Mouse (Mus musculus): Measurements from ENCODE around the gene Plekha4. TPM values are rescaled to one million over a fixed set of nuclear protein-coding genes. Genes with fewer than 3 reads are reported as not detected.

The Plekha4 gene
- polyA plus RNA-seq, 1 experiment from 2014 or later: 1.5 TPM

GRCm38 (mm10) chr7:45538163-45539041 lies 12.3 kb downstream of the Plekha4 start:
- H3K36me3 ChIP-seq (ENCODE audit: control insufficient read depth, insufficient read depth, low read length): no peaks in the 10 kb centered on the region
- no peaks in the 10 kb centered on the region; the same call in 1 of the 2 replicates for H3K4me1 ChIP-seq (replicated peaks; ENCODE audit: control insufficient read depth, insufficient read depth, low read length)
- peak overlapping the region; percentile 51 for H3K9ac ChIP-seq (ENCODE audit: low read length)
- H3K4me2 ChIP-seq (ENCODE audit: low read length): peak overlapping the region; percentile 86
- WGBS: 6% methylated on average over 28 of the region's 29 CpGs
- no peaks in the 10 kb centered on the region for H3K27me3 ChIP-seq (replicated peaks; ENCODE audit: control insufficient read depth, insufficient read depth, low read length)
- H3K9me3 ChIP-seq (ENCODE audit: control insufficient read depth, low read length): no peaks in the 10 kb centered on the region
- peak overlapping the region; percentile 50 for H3K4me3 ChIP-seq (ENCODE audit: low read depth, low read length)
- ATAC-seq (replicated peaks; ENCODE audit: low FRiP score, low TSS enrichment, low read depth) (peak; percentile 82), DNase-seq (ENCODE audit: low spot score) (peak; percentile 82)
- no peak overlapping the region for H3K27ac ChIP-seq (ENCODE audit: low read depth)

- Histone ChIP-seq H3K27me3 (replicated peaks; ENCODE audit: control insufficient read depth, insufficient read depth, low read length) (no peaks in the 10 kb centered on the region), H3K9ac (ENCODE audit: low read length) (no peak overlapping the region), H3K36me3 (ENCODE audit: control insufficient read depth, insufficient read depth, low read length) (no peaks in the 10 kb centered on the region), H3K4me2 (ENCODE audit: low read length) (no peak overlapping the region; the same call in 1 of the 2 replicates), H3K4me3 (ENCODE audit: low read depth, low read length) (no peak overlapping the region), H3K4me1 (replicated peaks; ENCODE audit: control insufficient read depth, insufficient read depth, low read length) (no peaks in the 10 kb centered on the region; the same call in 1 of the 2 replicates), H3K27ac (ENCODE audit: low read depth) (no peak overlapping the region), H3K9me3 (ENCODE audit: control insufficient read depth, low read length) (no peaks in the 10 kb centered on the region)
- ATAC-seq (replicated peaks; ENCODE audit: low FRiP score, low TSS enrichment, low read depth) (no peak), DNase-seq (ENCODE audit: low spot score) (no peak)
- 79% methylated on average over 3 of the region's 3 CpGs for WGBS
Observed at GRCm38 (mm10) chr7:45539095-45539494, 13.0 kb downstream of the Plekha4 start.

- no peak overlapping the region for H3K4me2 ChIP-seq (ENCODE audit: low read length)
- ATAC-seq (replicated peaks; ENCODE audit: low FRiP score, low TSS enrichment, low read depth): no peak
- no peak overlapping the region for H3K27ac ChIP-seq (ENCODE audit: low read depth)
- no peak for DNase-seq (ENCODE audit: low spot score)
- no peaks in the 10 kb centered on the region for H3K36me3 ChIP-seq (ENCODE audit: control insufficient read depth, insufficient read depth, low read length)
- H3K27me3 ChIP-seq (replicated peaks; ENCODE audit: control insufficient read depth, insufficient read depth, low read length): no peaks in the 10 kb centered on the region
- no peaks in the 10 kb centered on the region for H3K9me3 ChIP-seq (ENCODE audit: control insufficient read depth, low read length)
- no peaks in the 10 kb centered on the region; the same call in 1 of the 2 replicates for H3K4me1 ChIP-seq (replicated peaks; ENCODE audit: control insufficient read depth, insufficient read depth, low read length)
- 70% methylated on average over 2 of the region's 2 CpGs for WGBS
- H3K9ac ChIP-seq (ENCODE audit: low read length): no peak overlapping the region
- no peak overlapping the region for H3K4me3 ChIP-seq (ENCODE audit: low read depth, low read length)
Observed at GRCm38 (mm10) chr7:45540213-45540612, 14.1 kb downstream of the Plekha4 start.

- H3K9me3 ChIP-seq (ENCODE audit: control insufficient read depth, low read length): no peaks in the 10 kb centered on the region
- DNase-seq (ENCODE audit: low spot score) (no peak), ATAC-seq (replicated peaks; ENCODE audit: low FRiP score, low TSS enrichment, low read depth) (no peak)
- H3K27me3 ChIP-seq (replicated peaks; ENCODE audit: control insufficient read depth, insufficient read depth, low read length): no peaks in the 10 kb centered on the region
- no peak overlapping the region for H3K9ac ChIP-seq (ENCODE audit: low read length)
- no peak overlapping the region for H3K4me2 ChIP-seq (ENCODE audit: low read length)
- H3K36me3 ChIP-seq (ENCODE audit: control insufficient read depth, insufficient read depth, low read length): no peaks in the 10 kb centered on the region
- H3K4me1 ChIP-seq (replicated peaks; ENCODE audit: control insufficient read depth, insufficient read depth, low read length): no peaks in the 10 kb centered on the region
- no peak overlapping the region for H3K27ac ChIP-seq (ENCODE audit: low read depth)
- WGBS: 89% methylated on average over 1 of the region's 1 CpGs
- no peak overlapping the region for H3K4me3 ChIP-seq (ENCODE audit: low read depth, low read length)
Observed at GRCm38 (mm10) chr7:45544525-45544924, 18.4 kb downstream of the Plekha4 start.

- Histone ChIP-seq H3K27ac (ENCODE audit: low read depth) (no peak overlapping the region), H3K9me3 (ENCODE audit: control insufficient read depth, low read length) (no peaks in the 10 kb centered on the region), H3K4me3 (ENCODE audit: low read depth, low read length) (no peak overlapping the region), H3K27me3 (replicated peaks; ENCODE audit: control insufficient read depth, insufficient read depth, low read length) (no peaks in the 10 kb centered on the region), H3K36me3 (ENCODE audit: control insufficient read depth, insufficient read depth, low read length) (no peaks in the 10 kb centered on the region), H3K4me1 (replicated peaks; ENCODE audit: control insufficient read depth, insufficient read depth, low read length) (no peaks in the 10 kb centered on the region), H3K9ac (ENCODE audit: low read length) (no peak overlapping the region), H3K4me2 (ENCODE audit: low read length) (no peak overlapping the region)
- no peak for DNase-seq (ENCODE audit: low spot score)
- ATAC-seq (replicated peaks; ENCODE audit: low FRiP score, low TSS enrichment, low read depth): no peak
- 86% methylated on average over 16 of the region's 16 CpGs for WGBS
Observed at GRCm38 (mm10) chr7:45549641-45550436, 23.7 kb downstream of the Plekha4 start.

- Histone ChIP-seq H3K36me3 (ENCODE audit: control insufficient read depth, insufficient read depth, low read length) (no peaks in the 10 kb centered on the region), H3K4me1 (replicated peaks; ENCODE audit: control insufficient read depth, insufficient read depth, low read length) (no peaks in the 10 kb centered on the region), H3K27me3 (replicated peaks; ENCODE audit: control insufficient read depth, insufficient read depth, low read length) (no peaks in the 10 kb centered on the region), H3K4me2 (ENCODE audit: low read length) (no peak overlapping the region), H3K4me3 (ENCODE audit: low read depth, low read length) (no peak overlapping the region), H3K9ac (ENCODE audit: low read length) (no peak overlapping the region), H3K9me3 (ENCODE audit: control insufficient read depth, low read length) (no peaks in the 10 kb centered on the region), H3K27ac (ENCODE audit: low read depth) (no peak overlapping the region)
- ATAC-seq (replicated peaks; ENCODE audit: low FRiP score, low TSS enrichment, low read depth) (no peak), DNase-seq (ENCODE audit: low spot score) (no peak)
- 65% methylated on average over 11 of the region's 11 CpGs for WGBS
Observed at GRCm38 (mm10) chr7:45550821-45551511, 24.8 kb downstream of the Plekha4 start.

GRCm38 (mm10) chr7:45551512-45551883 lies 25.4 kb downstream of the Plekha4 start:
- ATAC-seq (replicated peaks; ENCODE audit: low FRiP score, low TSS enrichment, low read depth) (no peak), DNase-seq (ENCODE audit: low spot score) (no peak)
- no peak overlapping the region for H3K4me2 ChIP-seq (ENCODE audit: low read length)
- no peak overlapping the region for H3K4me3 ChIP-seq (ENCODE audit: low read depth, low read length)
- no peaks in the 10 kb centered on the region for H3K4me1 ChIP-seq (replicated peaks; ENCODE audit: control insufficient read depth, insufficient read depth, low read length)
- H3K9me3 ChIP-seq (ENCODE audit: control insufficient read depth, low read length): no peaks in the 10 kb centered on the region
- 75% methylated on average over 8 of the region's 8 CpGs for WGBS
- no peak overlapping the region for H3K9ac ChIP-seq (ENCODE audit: low read length)
- no peak overlapping the region for H3K27ac ChIP-seq (ENCODE audit: low read depth)
- no peaks in the 10 kb centered on the region for H3K36me3 ChIP-seq (ENCODE audit: control insufficient read depth, insufficient read depth, low read length)
- H3K27me3 ChIP-seq (replicated peaks; ENCODE audit: control insufficient read depth, insufficient read depth, low read length): no peaks in the 10 kb centered on the region

- Histone ChIP-seq H3K4me2 (ENCODE audit: low read length) (no peak overlapping the region), H3K27ac (ENCODE audit: low read depth) (no peak overlapping the region), H3K4me3 (ENCODE audit: low read depth, low read length) (no peak overlapping the region), H3K27me3 (replicated peaks; ENCODE audit: control insufficient read depth, insufficient read depth, low read length) (no peaks in the 10 kb centered on the region), H3K9me3 (ENCODE audit: control insufficient read depth, low read length) (no peaks in the 10 kb centered on the region), H3K9ac (ENCODE audit: low read length) (no peak overlapping the region), H3K4me1 (replicated peaks; ENCODE audit: control insufficient read depth, insufficient read depth, low read length) (no peaks in the 10 kb centered on the region), H3K36me3 (ENCODE audit: control insufficient read depth, insufficient read depth, low read length) (no peaks in the 10 kb centered on the region)
- ATAC-seq (replicated peaks; ENCODE audit: low FRiP score, low TSS enrichment, low read depth) (no peak), DNase-seq (ENCODE audit: low spot score) (no peak)
- WGBS: 68% methylated on average over 8 of the region's 8 CpGs
Observed at GRCm38 (mm10) chr7:45553519-45553918, 27.4 kb downstream of the Plekha4 start.
